Mouse (Mus musculus): ENCODE measurements around the gene Tmem108.

Tmem108 gene

DNA sequence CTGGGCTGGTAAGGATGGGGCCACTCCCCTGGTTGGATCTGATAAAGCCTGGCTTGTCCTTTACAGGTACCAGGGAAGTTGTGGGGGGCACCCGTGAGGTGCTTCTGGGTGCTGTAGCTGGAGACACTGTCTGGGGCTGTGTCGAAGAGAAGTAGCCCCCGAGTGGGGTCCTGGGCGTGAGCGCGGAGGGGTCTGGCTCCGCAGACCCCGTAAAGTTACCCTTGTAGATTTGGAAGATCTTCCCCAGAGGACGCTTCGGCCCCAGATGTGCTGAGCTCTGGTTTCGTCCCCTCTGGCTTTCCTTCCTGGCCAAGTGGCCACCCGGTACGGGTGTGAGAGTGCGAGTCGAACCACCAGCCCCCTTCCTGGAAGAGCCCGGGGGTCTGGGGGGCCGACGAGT lies 262.3 kb downstream of the Tmem108 start:
- DNase-seq (ENCODE audit: low read depth, low spot score) = no peak

DNA sequence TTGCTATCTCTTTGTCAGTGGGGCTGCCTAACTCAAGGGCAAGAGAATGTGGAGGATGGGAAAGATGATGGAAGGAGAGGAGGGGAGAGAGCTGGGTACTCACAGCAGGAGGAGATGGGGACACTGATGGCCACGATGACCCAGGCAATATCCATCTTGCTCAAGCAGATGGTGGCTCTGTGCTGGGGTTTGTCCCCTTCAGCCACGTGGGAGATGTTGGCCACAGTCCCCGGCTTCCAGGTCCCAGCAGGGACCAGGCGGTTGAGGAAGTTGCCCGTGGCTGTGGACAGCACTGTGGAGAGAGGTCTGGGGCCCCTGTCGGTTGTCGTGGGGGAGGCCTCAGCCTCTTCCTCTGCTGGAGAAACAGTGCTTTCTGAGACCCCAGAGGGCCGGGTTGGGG lies 262.9 kb downstream of the Tmem108 start:
- no peak for DNase-seq (ENCODE audit: low read depth, low spot score)

- DNase-seq (ENCODE audit: low read depth, low spot score) = no peak
Observed at GRCm38 (mm10) chr9:103495391-103495790, 266.2 kb downstream of the Tmem108 start.

GRCm38 (mm10) chr9:103494346-103495020 lies 267.2 kb downstream of the Tmem108 start:
- peak; percentile 67 for DNase-seq (ENCODE audit: low read depth, low spot score)

DNA sequence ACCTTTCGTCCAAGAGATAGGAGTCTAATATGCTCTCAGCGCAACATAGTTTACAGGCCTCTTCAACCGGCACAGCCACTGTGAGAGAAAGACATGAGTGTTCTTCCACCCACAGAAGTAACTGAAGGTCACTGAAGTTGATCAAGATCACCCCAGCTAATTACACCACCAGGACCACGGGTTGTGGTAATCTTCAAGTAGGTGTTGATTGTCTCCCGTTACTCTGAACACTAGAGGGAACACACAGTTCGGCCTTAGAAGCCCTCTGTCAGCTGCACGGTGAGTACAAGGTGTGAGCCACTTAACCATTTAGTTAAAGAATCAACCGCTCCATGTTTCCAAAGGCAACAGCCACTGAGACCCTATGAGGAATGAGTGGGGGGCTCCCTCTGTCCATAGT lies 269.7 kb downstream of the Tmem108 start:
- DNase-seq (ENCODE audit: low read depth, low spot score) = no peak

DNA sequence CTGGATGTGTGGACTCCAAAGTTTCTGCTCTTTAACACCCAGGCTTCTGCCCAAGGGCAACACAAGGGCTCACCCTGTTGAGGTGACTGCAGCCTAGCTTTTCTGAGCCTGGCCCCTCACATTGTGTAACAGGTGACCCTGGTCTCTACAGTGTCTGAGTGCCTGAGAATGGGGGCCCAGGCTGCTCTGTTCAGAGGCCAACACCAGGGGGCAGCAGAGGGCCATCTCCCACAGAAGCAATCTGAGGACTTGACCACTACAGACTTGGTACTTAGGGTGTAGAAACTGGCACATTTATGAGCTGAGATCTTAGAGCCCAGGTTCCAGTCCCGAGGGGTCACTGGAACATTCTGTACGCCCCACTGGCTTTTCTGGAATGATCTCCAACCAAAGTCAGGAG lies 271.2 kb downstream of the Tmem108 start:
- DNase-seq (ENCODE audit: low read depth, low spot score) = peak; percentile 35

GRCm38 (mm10) chr9:103489883-103490282 lies 271.8 kb downstream of the Tmem108 start:
- peak; percentile 13 for DNase-seq (ENCODE audit: low read depth, low spot score)

- peak; percentile 16 for DNase-seq (ENCODE audit: low read depth, low spot score)
Observed at GRCm38 (mm10) chr9:103489096-103489495, 272.5 kb downstream of the Tmem108 start.

DNA sequence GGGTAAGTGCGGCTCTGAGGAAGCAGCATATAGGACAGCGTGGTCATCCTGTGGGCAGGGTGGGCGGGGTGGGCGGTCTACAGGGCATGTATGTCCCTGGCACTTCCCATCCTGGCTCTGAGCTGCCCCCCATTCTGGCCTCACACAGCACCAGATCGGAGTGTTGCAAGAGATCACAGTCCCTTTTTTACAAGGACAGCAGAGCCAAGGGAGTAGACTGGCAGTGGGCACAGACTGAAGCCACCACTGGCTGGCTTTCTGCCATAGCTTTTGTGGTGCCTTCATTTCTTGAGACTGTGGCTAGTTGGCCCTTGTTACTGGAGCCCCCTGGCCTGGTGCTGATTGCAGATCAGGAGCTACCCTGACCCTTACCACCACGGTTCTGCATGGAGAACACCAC lies 275.4 kb downstream of the Tmem108 start:
- DNase-seq (ENCODE audit: low read depth, low spot score) = no peak

DNA sequence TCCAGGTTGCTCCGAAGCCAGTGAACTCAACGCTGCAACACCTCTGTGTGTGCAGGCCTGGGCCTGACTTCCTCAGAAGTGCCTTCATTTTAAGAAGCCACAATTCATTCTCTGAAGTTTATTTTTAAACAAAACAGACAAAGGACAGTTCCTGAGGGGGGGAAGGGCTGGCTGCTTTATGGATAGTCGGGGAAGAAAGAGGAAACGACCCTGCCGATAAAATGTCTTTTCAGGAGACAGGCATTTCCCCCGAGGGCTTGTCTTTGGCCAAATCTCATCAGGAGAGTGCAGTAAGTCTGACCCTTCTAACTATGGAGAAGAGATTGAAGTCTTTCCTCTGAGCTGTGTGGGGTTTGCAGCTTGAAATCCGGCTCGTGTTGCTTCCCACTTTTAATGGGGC lies 276.0 kb downstream of the Tmem108 start:
- no peak for DNase-seq (ENCODE audit: low read depth, low spot score)

DNA sequence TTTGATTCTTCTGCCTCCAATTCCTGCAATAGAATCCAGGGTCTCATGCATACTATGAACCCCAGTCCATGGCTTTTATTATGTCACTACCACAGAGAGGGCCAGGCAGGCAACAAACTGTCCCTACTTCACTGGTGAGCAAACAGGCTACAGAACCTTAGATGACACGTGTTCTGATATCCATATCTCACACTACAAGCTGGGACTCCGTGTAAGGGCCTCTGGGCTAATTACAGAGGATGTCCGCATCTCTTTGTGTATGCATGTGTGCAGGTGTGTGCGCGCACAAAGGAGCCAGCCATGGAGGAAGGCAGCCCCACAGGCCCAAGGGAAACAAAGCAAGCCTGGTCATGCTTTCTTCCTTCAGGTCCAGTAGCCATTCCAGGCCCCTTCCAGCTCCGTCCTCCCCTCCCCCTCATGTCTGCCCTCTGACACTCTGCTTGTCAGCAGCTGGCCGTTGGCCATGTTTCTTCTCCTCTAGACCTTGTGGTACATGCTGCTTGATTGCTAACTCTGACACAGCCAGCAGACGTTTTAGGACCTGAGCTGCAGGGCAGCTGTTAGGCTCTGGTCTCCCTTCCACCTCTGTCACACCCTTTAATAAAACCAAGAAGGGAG lies 280.9 kb downstream of the Tmem108 start:
- no peak for DNase-seq (ENCODE audit: low read depth, low spot score)

- DNase-seq (ENCODE audit: low read depth, low spot score) = no peak
Observed at GRCm38 (mm10) chr9:103480044-103480576, 281.5 kb downstream of the Tmem108 start, which contains the start of gene Bfsp2. TSS of gene Bfsp2 (minus strand) at chr9:103480420.

DNA sequence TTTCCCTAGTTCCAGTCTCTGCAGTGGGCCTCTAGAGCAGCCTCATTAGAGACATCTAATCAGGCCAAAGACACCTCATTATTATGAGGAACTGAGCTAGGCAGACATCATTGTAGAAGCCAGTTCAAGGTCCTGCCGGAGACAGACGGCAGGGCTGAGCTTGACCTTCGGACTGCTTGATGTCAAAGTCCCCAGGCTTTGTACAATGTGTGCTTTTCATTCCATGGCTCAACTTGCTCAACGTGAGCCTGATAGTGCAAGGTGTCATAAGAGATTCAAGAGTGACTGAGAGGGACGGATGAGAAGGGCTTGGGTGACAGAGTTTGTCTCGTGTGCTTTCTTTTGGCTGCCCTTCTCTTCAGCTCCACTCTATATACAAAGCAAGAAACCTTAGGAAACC lies 286.2 kb downstream of the Tmem108 start:
- DNase-seq (ENCODE audit: low read depth, low spot score) = no peak

DNA sequence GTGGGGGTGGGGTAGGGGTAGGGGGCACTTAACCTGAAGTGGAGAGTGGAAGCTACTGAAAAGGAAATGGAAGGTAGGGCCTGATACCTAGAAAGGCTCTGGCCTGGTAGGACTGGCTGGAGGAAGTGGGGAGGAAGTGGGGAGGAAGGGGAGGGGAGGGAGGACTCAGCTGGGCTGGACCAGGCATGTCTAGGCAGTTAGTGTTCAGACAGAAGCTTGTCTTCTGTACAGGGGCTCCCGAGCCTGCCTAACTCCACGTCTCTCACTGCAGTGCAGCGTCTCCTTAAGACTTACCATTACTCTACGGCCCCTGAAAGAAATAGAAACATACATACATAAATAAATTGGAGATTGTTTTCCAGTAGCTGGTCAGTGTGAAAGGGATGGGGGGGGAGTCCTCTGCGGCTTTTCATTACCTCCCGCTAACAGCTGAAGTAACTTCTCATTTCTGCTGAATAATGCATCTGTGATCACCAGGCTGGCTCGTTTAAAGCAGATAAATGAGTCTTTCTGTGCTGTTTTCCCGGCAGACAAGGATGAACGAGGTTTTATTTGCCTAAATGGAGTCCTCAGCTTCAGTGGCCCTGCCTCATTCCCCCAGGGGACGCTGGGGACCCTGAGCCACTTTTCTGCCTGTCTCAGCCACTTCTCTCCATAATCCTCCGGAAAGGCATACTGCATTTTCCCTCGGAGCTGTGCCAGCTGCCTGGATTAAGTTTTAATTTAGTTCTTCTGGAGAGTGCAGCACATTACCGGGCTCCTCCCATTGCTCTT lies 287.5 kb downstream of the Tmem108 start:
- DNase-seq (ENCODE audit: low read depth, low spot score) = no peak

DNA sequence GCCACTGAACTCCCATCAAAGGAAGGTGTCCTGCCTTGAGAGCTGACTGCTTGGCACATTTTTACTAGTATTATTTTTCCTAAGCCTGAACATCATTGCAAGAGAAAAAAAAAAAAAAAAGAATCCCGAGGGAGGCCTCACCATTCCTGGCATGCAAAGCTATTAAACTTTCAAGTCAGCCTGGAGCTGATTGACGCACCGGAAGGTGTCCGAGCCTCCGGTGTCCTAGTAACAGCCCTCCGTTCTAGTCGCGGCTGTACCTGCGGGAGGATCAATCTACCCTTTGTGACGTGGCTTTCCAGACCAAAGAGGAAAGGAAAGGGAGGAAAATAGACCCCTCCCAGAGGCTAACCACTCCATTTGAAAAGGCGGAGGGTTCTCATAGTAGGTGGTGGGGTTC lies 289.9 kb downstream of the Tmem108 start:
- no peak for DNase-seq (ENCODE audit: low read depth, low spot score)

DNA sequence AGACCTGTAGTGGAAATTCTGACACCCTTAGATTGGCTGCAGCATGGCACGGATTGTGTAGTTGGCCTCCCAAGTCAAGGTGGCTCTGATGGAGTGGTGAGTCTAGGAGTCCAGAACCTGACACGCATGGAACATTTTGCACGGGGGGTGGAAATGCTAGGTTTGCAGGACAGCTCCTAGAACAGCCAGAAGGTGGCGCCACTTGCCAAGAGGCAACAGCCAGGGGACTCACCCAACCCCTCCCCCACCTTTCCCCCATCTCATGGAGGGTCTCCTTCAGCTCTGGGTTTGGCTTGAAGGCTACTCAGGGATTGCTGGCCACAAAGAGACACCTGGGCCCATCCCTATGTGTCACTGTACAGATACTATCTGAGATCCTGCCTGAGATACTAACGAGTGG lies 292.1 kb downstream of the Tmem108 start:
- DNase-seq (ENCODE audit: low read depth, low spot score) = no peak

- no peak for DNase-seq (ENCODE audit: low read depth, low spot score)
Observed at GRCm38 (mm10) chr9:103468911-103469310, 292.7 kb downstream of the Tmem108 start.

DNA sequence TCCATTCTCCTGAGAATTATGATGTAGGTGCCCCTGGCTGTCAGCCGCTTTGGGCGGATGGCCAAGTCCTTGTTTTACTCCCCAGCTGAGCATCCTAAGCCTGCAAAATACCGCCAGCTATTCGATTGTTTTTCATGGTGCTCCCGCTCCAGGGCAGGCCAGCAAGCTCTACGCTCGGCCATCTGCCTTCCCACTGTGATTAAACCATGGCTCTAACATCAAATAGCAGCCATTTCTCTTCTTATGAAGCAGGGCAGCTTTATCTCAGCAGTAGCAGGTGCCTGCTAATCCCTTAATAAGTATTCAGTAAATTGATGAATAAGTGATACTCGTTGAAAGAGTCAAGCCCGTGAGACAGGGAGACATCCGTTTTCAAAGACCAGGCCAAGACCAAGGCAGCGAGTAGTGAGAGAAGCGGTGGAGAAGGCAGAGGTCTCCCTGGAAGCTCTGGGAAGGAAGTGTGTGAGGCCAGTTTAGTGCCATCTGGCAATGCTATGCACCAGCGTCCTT lies 295.9 kb downstream of the Tmem108 start:
- no peak for DNase-seq (ENCODE audit: low read depth, low spot score)

- no peak for DNase-seq (ENCODE audit: low read depth, low spot score)
Observed at GRCm38 (mm10) chr9:103465293-103465692, 296.3 kb downstream of the Tmem108 start.

- DNase-seq (ENCODE audit: low read depth, low spot score) = no peak
Observed at GRCm38 (mm10) chr9:103463833-103464232, 297.8 kb downstream of the Tmem108 start.

GRCm38 (mm10) chr9:103459839-103460238 lies 301.8 kb downstream of the Tmem108 start:
- DNase-seq (ENCODE audit: low read depth, low spot score) = no peak

DNA sequence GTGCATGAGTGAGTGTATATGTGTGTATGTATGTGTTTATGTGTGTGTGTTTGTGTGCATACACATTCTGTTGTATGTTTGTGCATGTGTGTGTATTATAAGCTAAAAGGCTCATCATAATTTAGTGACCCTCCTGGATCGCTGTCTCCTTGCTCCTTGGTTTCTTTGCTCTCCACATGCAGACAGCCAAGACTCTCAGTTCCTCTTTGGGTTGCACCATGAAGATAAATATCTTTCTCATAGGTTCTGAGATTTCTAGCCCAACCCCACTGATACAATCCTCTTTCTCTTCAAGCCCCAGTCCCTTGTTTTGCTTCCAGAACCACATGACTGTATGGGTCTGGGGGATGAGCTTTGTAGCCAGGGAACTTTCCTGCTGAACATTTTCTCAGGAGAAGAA lies 302.3 kb downstream of the Tmem108 start:
- DNase-seq (ENCODE audit: low read depth, low spot score) = no peak
